Mouse (Mus musculus): Measurements from ENCODE around the gene Svop.

Svop gene

GRCm38 (mm10) chr5:114091057-114091807, at the start of gene Svop:
Gene Svop, minus strand, starts transcription at chr5:114091570.
- DNase-seq (ENCODE audit: low read depth, low spot score): peak; percentile 85

GRCm38 (mm10) chr5:114139175-114139574, 47.8 kb upstream of the Svop start:
- no peak for DNase-seq (ENCODE audit: low read depth, low spot score)

- DNase-seq (ENCODE audit: low read depth, low spot score): peak; percentile 59
Observed at GRCm38 (mm10) chr5:114138277-114139164, 47.2 kb upstream of the Svop start.

- no peak for DNase-seq (ENCODE audit: low read depth, low spot score)
Observed at GRCm38 (mm10) chr5:114137481-114138276, 46.3 kb upstream of the Svop start.

- no peak for DNase-seq (ENCODE audit: low read depth, low spot score)
Observed at GRCm38 (mm10) chr5:114135516-114135915, 44.1 kb upstream of the Svop start.

- DNase-seq (ENCODE audit: low read depth, low spot score): peak; percentile 58
Observed at GRCm38 (mm10) chr5:114134091-114134534, 42.7 kb upstream of the Svop start.

GRCm38 (mm10) chr5:114132841-114133240, 41.5 kb upstream of the Svop start:
- no peak for DNase-seq (ENCODE audit: low read depth, low spot score)

- DNase-seq (ENCODE audit: low read depth, low spot score): peak; percentile 84
Observed at GRCm38 (mm10) chr5:114131521-114131840, 40.1 kb upstream of the Svop start.

- DNase-seq (ENCODE audit: low read depth, low spot score): peak; percentile 96
Observed at GRCm38 (mm10) chr5:114130698-114131520, 39.5 kb upstream of the Svop start.

- peak; percentile 88 for DNase-seq (ENCODE audit: low read depth, low spot score)
Observed at GRCm38 (mm10) chr5:114130211-114130605, 38.8 kb upstream of the Svop start, which contains the start of gene Ung. Gene Ung, plus strand, starts transcription at chr5:114130386.

GRCm38 (mm10) chr5:114129550-114130210, 38.3 kb upstream of the Svop start:
- DNase-seq (ENCODE audit: low read depth, low spot score): no peak

- DNase-seq (ENCODE audit: low read depth, low spot score): peak; percentile 93
Observed at GRCm38 (mm10) chr5:114127374-114128349, 36.3 kb upstream of the Svop start, which contains the start of gene Alkbh2. Gene Alkbh2, minus strand, starts transcription at chr5:114128218.

GRCm38 (mm10) chr5:114126499-114127244, 35.3 kb upstream of the Svop start:
- DNase-seq (ENCODE audit: low read depth, low spot score): peak; percentile 64

- no peak for DNase-seq (ENCODE audit: low read depth, low spot score)
Observed at GRCm38 (mm10) chr5:114126008-114126407, 34.6 kb upstream of the Svop start.

- DNase-seq (ENCODE audit: low read depth, low spot score): no peak
Observed at GRCm38 (mm10) chr5:114119806-114120205, 28.4 kb upstream of the Svop start.

GRCm38 (mm10) chr5:114116586-114116985, 25.2 kb upstream of the Svop start:
- no peak for DNase-seq (ENCODE audit: low read depth, low spot score)

GRCm38 (mm10) chr5:114115030-114115429, 23.7 kb upstream of the Svop start:
- no peak for DNase-seq (ENCODE audit: low read depth, low spot score)

GRCm38 (mm10) chr5:114113334-114113733, 22.0 kb upstream of the Svop start:
- peak; percentile 57 for DNase-seq (ENCODE audit: low read depth, low spot score)

Measured in R1 (cell line).